Mouse (Mus musculus): ENCODE data around the gene Ndst2. TPM values are rescaled to one million over a fixed set of nuclear protein-coding genes. Genes with fewer than 3 reads are reported as not detected.

The Ndst2 gene
- polyA plus RNA-seq (2016; fragmentation: Nextera tagmentation; extraction: Ambion mirVana): 17.5 and 19.7 TPM in 2 replicates

- Histone ChIP-seq H3K4me1 (peaks cover 52% of the 10 kb centered on the region), H3K27ac (peak within 1 kb of the TSS; percentile 98), H3K36me3 (peaks cover 71% of the 10 kb centered on the region), H3K27me3 (ENCODE audit: insufficient read depth, poor library complexity, severe bottlenecking) (no peaks in the 10 kb centered on the region), H3K9me3 (no peaks in the 10 kb centered on the region), H3K4me3 (peak within 1 kb of the TSS; percentile 96)
- under 1% methylated on average over 72 of the region's 81 CpGs for WGBS
- peak; percentile 96 for DNase-seq (ENCODE audit: low spot score)
These were observed at the start of gene Ndst2 for GRCm38 (mm10) chr14:20733952-20734774. Ndst2 (minus strand) TSS chr14:20734562.

GRCm38 (mm10) chr14:20783526-20783925, 49.2 kb upstream of the Ndst2 start:
- WGBS: 93% methylated on average over 6 of the region's 6 CpGs
- peaks cover 56% of the 10 kb centered on the region for H3K4me1 ChIP-seq
- H3K36me3 ChIP-seq: peaks cover 81% of the 10 kb centered on the region

GRCm38 (mm10) chr14:20782860-20783259, 48.5 kb upstream of the Ndst2 start:
- no peaks in the 10 kb centered on the region for H3K27me3 ChIP-seq (ENCODE audit: insufficient read depth, poor library complexity, severe bottlenecking)
- 78% methylated on average over 7 of the region's 7 CpGs for WGBS
- 0 out of 2 replicates have a peak overlapping the region, but pooled peaks have one; percentile 47 for H3K27ac ChIP-seq

More at GRCm38 (mm10) chr14:20783526-20783925, 49.2 kb upstream of the Ndst2 start:
- Histone ChIP-seq H3K27ac (0 out of 2 replicates have a peak overlapping the region, but pooled peaks have one; percentile 47), H3K27me3 (ENCODE audit: insufficient read depth, poor library complexity, severe bottlenecking) (no peaks in the 10 kb centered on the region), H3K9me3 (no peaks in the 10 kb centered on the region), H3K4me3 (no peak overlapping the region)
- no peak for DNase-seq (ENCODE audit: low spot score)

GRCm38 (mm10) chr14:20780217-20780616, 45.9 kb upstream of the Ndst2 start:
- peaks cover 80% of the 10 kb centered on the region for H3K36me3 ChIP-seq
- no peaks in the 10 kb centered on the region for H3K27me3 ChIP-seq (ENCODE audit: insufficient read depth, poor library complexity, severe bottlenecking)
- 83% methylated on average over 8 of the region's 8 CpGs for WGBS
- H3K9me3 ChIP-seq: no peaks in the 10 kb centered on the region
- H3K27ac ChIP-seq: no peak overlapping the region
- H3K4me3 ChIP-seq: no peak overlapping the region
- no peak for DNase-seq (ENCODE audit: low spot score)
- peaks cover 36% of the 10 kb centered on the region for H3K4me1 ChIP-seq

More at GRCm38 (mm10) chr14:20782860-20783259, 48.5 kb upstream of the Ndst2 start:
- Histone ChIP-seq H3K4me1 (peaks cover 50% of the 10 kb centered on the region), H3K9me3 (no peaks in the 10 kb centered on the region), H3K36me3 (peaks cover 81% of the 10 kb centered on the region), H3K4me3 (no peak overlapping the region)
- DNase-seq (ENCODE audit: low spot score): no peak

- 91% methylated on average over 8 of the region's 8 CpGs for WGBS
- no peak overlapping the region for H3K27ac ChIP-seq
- H3K9me3 ChIP-seq: no peaks in the 10 kb centered on the region
- peaks cover 33% of the 10 kb centered on the region for H3K4me1 ChIP-seq
- no peak overlapping the region for H3K4me3 ChIP-seq
- no peak for DNase-seq (ENCODE audit: low spot score)
- no peaks in the 10 kb centered on the region for H3K27me3 ChIP-seq (ENCODE audit: insufficient read depth, poor library complexity, severe bottlenecking)
- peaks cover 63% of the 10 kb centered on the region for H3K36me3 ChIP-seq
These were observed 44.1 kb upstream of the Ndst2 start for GRCm38 (mm10) chr14:20778496-20778895.

GRCm38 (mm10) chr14:20775661-20776060, 41.3 kb upstream of the Ndst2 start:
- H3K27me3 ChIP-seq (ENCODE audit: insufficient read depth, poor library complexity, severe bottlenecking): no peaks in the 10 kb centered on the region
- DNase-seq (ENCODE audit: low spot score): no peak
- H3K27ac ChIP-seq: 0 out of 2 replicates have a peak overlapping the region, but pooled peaks have one; percentile 49
- WGBS: 53% methylated on average over 6 of the region's 6 CpGs
- H3K4me3 ChIP-seq: no peak overlapping the region
- peaks cover 36% of the 10 kb centered on the region for H3K4me1 ChIP-seq
- H3K36me3 ChIP-seq: peaks cover 47% of the 10 kb centered on the region
- H3K9me3 ChIP-seq: no peaks in the 10 kb centered on the region

GRCm38 (mm10) chr14:20773410-20773809, 39.0 kb upstream of the Ndst2 start:
- no peak for DNase-seq (ENCODE audit: low spot score)
- Histone ChIP-seq H3K27me3 (ENCODE audit: insufficient read depth, poor library complexity, severe bottlenecking) (no peaks in the 10 kb centered on the region), H3K27ac (peak overlapping the region; percentile 54; the same call in 1 of the 2 replicates), H3K4me3 (no peak overlapping the region), H3K36me3 (peaks cover 54% of the 10 kb centered on the region), H3K4me1 (peaks cover 43% of the 10 kb centered on the region), H3K9me3 (no peaks in the 10 kb centered on the region)
- WGBS: 57% methylated on average over 3 of the region's 3 CpGs

DNA sequence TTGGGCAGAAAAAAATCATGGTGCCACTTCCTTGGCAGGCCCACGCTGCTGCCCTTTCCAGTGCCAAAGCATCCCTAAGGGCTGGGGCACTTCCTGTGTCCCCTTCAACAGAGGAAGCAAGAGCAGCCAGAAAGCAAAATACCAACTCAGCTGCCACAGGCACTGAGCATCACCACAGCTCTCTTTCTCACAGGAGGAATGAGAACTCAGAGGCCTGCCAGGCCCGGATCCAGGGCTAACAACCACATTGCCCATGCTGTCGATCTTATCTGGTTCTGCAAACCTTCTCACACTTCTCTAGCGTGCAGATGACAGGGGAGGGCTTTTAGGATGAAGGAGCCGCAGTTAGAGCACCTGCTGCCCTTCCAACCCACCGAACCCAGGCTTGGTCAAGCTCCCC, 38.4 kb upstream of the Ndst2 start:
- 52% methylated on average over 6 of the region's 6 CpGs for WGBS
- H3K27me3 ChIP-seq (ENCODE audit: insufficient read depth, poor library complexity, severe bottlenecking): no peaks in the 10 kb centered on the region
- no peaks in the 10 kb centered on the region for H3K9me3 ChIP-seq
- DNase-seq (ENCODE audit: low spot score): no peak
- H3K4me3 ChIP-seq: no peak overlapping the region
- H3K36me3 ChIP-seq: peaks cover 54% of the 10 kb centered on the region
- H3K27ac ChIP-seq: peak overlapping the region; percentile 54
- H3K4me1 ChIP-seq: peaks cover 48% of the 10 kb centered on the region

DNA sequence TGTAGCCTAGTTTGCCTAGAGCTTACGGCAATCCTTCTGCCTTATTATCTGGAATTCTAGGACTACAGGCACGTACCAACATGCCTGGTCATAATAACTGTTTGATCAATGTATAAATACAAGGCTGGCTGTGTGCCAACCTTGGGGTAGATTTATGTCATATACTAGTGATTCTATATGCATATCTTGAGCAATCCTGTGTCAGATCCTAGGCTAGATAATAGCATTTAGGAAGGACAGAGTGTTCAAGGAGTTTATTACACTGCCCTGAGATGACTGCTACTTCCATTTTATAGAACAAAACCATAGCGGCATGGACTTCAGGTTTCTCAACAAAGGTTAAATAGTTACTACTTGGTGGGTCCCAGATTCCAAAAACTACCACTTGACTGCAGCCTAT, 37.6 kb upstream of the Ndst2 start:
- WGBS: 96% methylated on average over 3 of the region's 3 CpGs
- H3K4me3 ChIP-seq: no peak overlapping the region
- peaks cover 54% of the 10 kb centered on the region for H3K4me1 ChIP-seq
- no peaks in the 10 kb centered on the region for H3K27me3 ChIP-seq (ENCODE audit: insufficient read depth, poor library complexity, severe bottlenecking)
- DNase-seq (ENCODE audit: low spot score): no peak
- H3K9me3 ChIP-seq: no peaks in the 10 kb centered on the region
- H3K27ac ChIP-seq: no peak overlapping the region
- peaks cover 49% of the 10 kb centered on the region for H3K36me3 ChIP-seq

GRCm38 (mm10) chr14:20768581-20768980, 34.2 kb upstream of the Ndst2 start:
- 31% methylated on average over 5 of the region's 5 CpGs for WGBS
- H3K27ac ChIP-seq: peak overlapping the region; percentile 84
- peaks cover 58% of the 10 kb centered on the region for H3K4me1 ChIP-seq
- no peaks in the 10 kb centered on the region for H3K27me3 ChIP-seq (ENCODE audit: insufficient read depth, poor library complexity, severe bottlenecking)
- H3K4me3 ChIP-seq: peak overlapping the region; percentile 20; the same call in 1 of the 2 replicates
- no peaks in the 10 kb centered on the region for H3K9me3 ChIP-seq
- peaks cover 63% of the 10 kb centered on the region for H3K36me3 ChIP-seq
- peak; percentile 92 for DNase-seq (ENCODE audit: low spot score)

DNA sequence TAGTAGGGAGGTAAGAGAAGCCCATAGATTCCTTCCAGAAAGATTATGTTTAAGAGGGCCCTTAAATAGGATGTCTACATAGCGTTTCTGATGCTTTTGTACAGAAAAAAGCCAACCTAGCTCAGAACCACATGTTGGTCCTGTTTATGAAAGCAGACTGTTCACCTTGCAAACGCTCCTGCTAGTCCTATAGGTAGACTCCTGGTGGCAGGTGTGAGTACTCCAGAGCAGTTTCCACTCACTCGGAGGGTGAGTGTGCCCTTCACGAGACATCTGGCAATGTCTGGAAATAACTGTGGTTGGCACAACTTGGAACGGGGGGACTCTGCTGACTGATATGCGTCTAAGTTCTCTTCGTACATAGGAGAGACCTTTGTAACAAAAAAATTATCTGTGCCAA, 33.6 kb upstream of the Ndst2 start:
- H3K4me3 ChIP-seq: no peak overlapping the region
- H3K27me3 ChIP-seq (ENCODE audit: insufficient read depth, poor library complexity, severe bottlenecking): no peaks in the 10 kb centered on the region
- peak overlapping the region; percentile 84 for H3K27ac ChIP-seq
- H3K36me3 ChIP-seq: peaks cover 69% of the 10 kb centered on the region
- peaks cover 51% of the 10 kb centered on the region for H3K4me1 ChIP-seq
- no peaks in the 10 kb centered on the region for H3K9me3 ChIP-seq
- WGBS: 86% methylated on average over 7 of the region's 7 CpGs
- DNase-seq (ENCODE audit: low spot score): no peak

DNA sequence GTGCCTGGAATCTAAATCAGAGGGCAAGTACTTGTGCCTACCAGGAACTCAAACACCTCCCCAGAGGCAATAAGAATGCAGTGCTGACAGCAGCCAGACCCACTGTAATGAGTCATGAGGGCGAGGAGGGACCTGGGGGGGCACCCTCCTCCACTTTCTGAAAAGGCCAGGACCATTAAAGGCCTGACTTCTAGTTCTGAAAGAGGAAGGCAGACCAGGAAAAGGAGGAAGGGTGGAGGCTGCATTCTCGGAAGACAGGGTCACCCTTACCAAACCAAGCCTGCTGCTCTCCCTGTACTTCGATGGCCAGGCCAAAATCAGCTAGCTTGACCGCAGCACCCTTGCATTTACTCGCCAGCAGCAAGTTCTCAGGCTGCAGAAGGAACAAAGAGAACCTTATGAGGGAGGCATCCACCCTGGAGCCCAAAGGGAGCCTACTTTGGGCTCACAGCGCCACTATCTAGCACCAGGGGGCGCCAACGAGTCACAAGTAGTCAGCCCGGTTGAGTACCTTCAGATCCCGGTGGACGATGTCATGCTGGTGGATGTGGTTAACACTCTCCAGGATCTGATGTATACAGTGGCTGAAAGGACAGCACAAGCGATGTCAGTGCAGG, 31.4 kb upstream of the Ndst2 start:
- H3K4me1 ChIP-seq: peaks cover 40% of the 10 kb centered on the region
- peaks cover 79% of the 10 kb centered on the region for H3K36me3 ChIP-seq
- no peaks in the 10 kb centered on the region for H3K9me3 ChIP-seq
- H3K4me3 ChIP-seq: no peak overlapping the region
- peak overlapping the region; percentile 80 for H3K27ac ChIP-seq
- WGBS: 23% methylated on average over 12 of the region's 12 CpGs
- H3K27me3 ChIP-seq (ENCODE audit: insufficient read depth, poor library complexity, severe bottlenecking): no peaks in the 10 kb centered on the region
- peak; percentile 92 for DNase-seq (ENCODE audit: low spot score)

GRCm38 (mm10) chr14:20764942-20765341, 30.6 kb upstream of the Ndst2 start:
- no peak for DNase-seq (ENCODE audit: low spot score)
- Histone ChIP-seq H3K27ac (peak overlapping the region; percentile 80), H3K4me1 (peaks cover 40% of the 10 kb centered on the region), H3K9me3 (no peaks in the 10 kb centered on the region), H3K4me3 (no peak overlapping the region), H3K27me3 (ENCODE audit: insufficient read depth, poor library complexity, severe bottlenecking) (no peaks in the 10 kb centered on the region), H3K36me3 (peaks cover 79% of the 10 kb centered on the region)
- 85% methylated on average over 5 of the region's 5 CpGs for whole genome bisulfite sequencing

Measured in heart, embryonic 10.5 days (tissue).